Mouse (Mus musculus): ENCODE measurements around the gene Echdc2.

The Echdc2 gene

GRCm38 (mm10) chr4:108199236-108199635 is 34.0 kb downstream of the Echdc2 start:
- no peak for DNase-seq (ENCODE audit: low spot score in 2 of 2)

- DNase-seq (ENCODE audit: low spot score in 2 of 2) = no peak
Measured at GRCm38 (mm10) chr4:108204629-108205028, 39.4 kb downstream of the Echdc2 start.

GRCm38 (mm10) chr4:108213023-108213422 is 47.8 kb downstream of the Echdc2 start:
- no peak for DNase-seq (ENCODE audit: low spot score in 2 of 2)

- no peak for DNase-seq (ENCODE audit: low spot score in 2 of 2)
Measured at GRCm38 (mm10) chr4:108217332-108218179, 52.3 kb downstream of the Echdc2 start, which contains the start of gene Zyg11a. TSS of gene Zyg11a (minus strand) at chr4:108218048.

- no peak for DNase-seq (ENCODE audit: low spot score in 2 of 2)
Measured at GRCm38 (mm10) chr4:108219019-108219418, 53.8 kb downstream of the Echdc2 start.

- DNase-seq (ENCODE audit: low spot score in 2 of 2) = no peak
Measured at GRCm38 (mm10) chr4:108222507-108222906, 57.3 kb downstream of the Echdc2 start.

- DNase-seq (ENCODE audit: low spot score in 2 of 2) = no peak
Measured at GRCm38 (mm10) chr4:108225341-108225872, 60.2 kb downstream of the Echdc2 start.

Measured in urinary bladder, postnatal 4 days (tissue).